In genomic region chr15:19114951-19115350, GRCm38 (mm10) we compare ENCODE assay signal across 18 mouse cellular contexts.
DNase-seq lines count a peak whose midpoint lies in the region; ATAC-seq lines count a peak whose summit lies in the region.
"Had no signal": no experiment of that assay in that cellular context is flagged by ENCODE, and none has a peak within 500 bp of the region (broad histone marks: within the 10 kb centered on the region; RNA-seq: fewer than 3 reads in every experiment).

No protein-coding gene starts in this region.

- WGBS in embryonic facial prominence, embryonic 11.5 days = 15% methylated on average over 1 of the region's 1 CpGs
- WGBS in embryonic facial prominence, embryonic 10.5 days = 45% methylated on average over 1 of the region's 1 CpGs
- 33% methylated on average over 1 of the region's 1 CpGs for WGBS in hindbrain, embryonic 14.5 days
- 8% methylated on average over 1 of the region's 1 CpGs for WGBS in neural tube, embryonic 13.5 days

- H3K4me1 ChIP-seq in embryonic facial prominence, embryonic 11.5 days (ENCODE audit: control insufficient read depth, insufficient read depth, low read length) = no peaks in the 10 kb centered on the region
- H3K4me1 ChIP-seq in embryonic facial prominence, embryonic 10.5 days = 0 out of 2 replicates have a peak, but pooled peaks cover 4% of the 10 kb centered on the region
- H3K4me1 ChIP-seq in hindbrain, embryonic 14.5 days (replicated peaks; ENCODE audit: control insufficient read depth, insufficient read depth, low read length) = no peaks in the 10 kb centered on the region
- H3K4me1 ChIP-seq in neural tube, embryonic 13.5 days (replicated peaks) = peaks cover 6% of the 10 kb centered on the region
- H3K4me1 ChIP-seq: liver, embryonic 13.5 days; megakaryocyte, embryonic 14.5 days had no signal

- no peak overlapping the region for H3K9ac ChIP-seq in embryonic facial prominence, embryonic 11.5 days (replicated peaks; ENCODE audit: low read length)
- no peak overlapping the region for H3K9ac ChIP-seq in hindbrain, embryonic 14.5 days
- H3K9ac ChIP-seq in neural tube, embryonic 13.5 days = no peak overlapping the region
- H3K9ac ChIP-seq: liver, embryonic 13.5 days had no signal

- DNase-seq in embryonic facial prominence, embryonic 11.5 days (ENCODE audit: low spot score) = peak; percentile 37
- DNase-seq in embryonic facial prominence, embryonic 10.5 days (ENCODE audit: low spot score) = no peak
- peak; percentile 17 for DNase-seq in layer of hippocampus, adult 9-11 months
- DNase-seq in layer of hippocampus, postnatal 36 days = no peak
- peak; percentile 44 for DNase-seq in hindbrain, embryonic 14.5 days (ENCODE audit: low spot score)
- DNase-seq in B cell, adult 2 months = no peak
- no peak for DNase-seq in ovary, postnatal 36 days (ENCODE audit: low spot score)
- DNase-seq: cerebellum, adult 11-12 months; heart, adult 18-20 months; heart, postnatal 10 days; kidney, postnatal 10 days; liver, embryonic 13.5 days; thymus, postnatal 14 days had no signal

- H3K9me3 ChIP-seq in embryonic facial prominence, embryonic 11.5 days (replicated peaks; ENCODE audit: control insufficient read depth, low read length) = no peaks in the 10 kb centered on the region
- H3K9me3 ChIP-seq in embryonic facial prominence, embryonic 10.5 days = no peaks in the 10 kb centered on the region
- no peaks in the 10 kb centered on the region for H3K9me3 ChIP-seq in hindbrain, embryonic 14.5 days (ENCODE audit: control insufficient read depth, low read length)
- H3K9me3 ChIP-seq in neural tube, embryonic 13.5 days = no peaks in the 10 kb centered on the region
- H3K9me3 ChIP-seq: liver, embryonic 13.5 days; megakaryocyte, embryonic 14.5 days had no signal

- no peaks in the 10 kb centered on the region for H3K27me3 ChIP-seq in embryonic facial prominence, embryonic 11.5 days (ENCODE audit: control insufficient read depth, insufficient read depth, low read length)
- H3K27me3 ChIP-seq in embryonic facial prominence, embryonic 10.5 days (replicated peaks; ENCODE audit: low read depth, poor library complexity, severe bottlenecking) = no peaks in the 10 kb centered on the region
- no peaks in the 10 kb centered on the region for H3K27me3 ChIP-seq in hindbrain, embryonic 14.5 days (ENCODE audit: control insufficient read depth, insufficient read depth, low read length)
- H3K27me3 ChIP-seq in neural tube, embryonic 13.5 days = no peaks in the 10 kb centered on the region
- H3K27me3 ChIP-seq: CH12.LX; liver, embryonic 13.5 days; megakaryocyte, embryonic 14.5 days had no signal

- H3K27ac ChIP-seq in embryonic facial prominence, embryonic 11.5 days (replicated peaks; ENCODE audit: low read depth, low read length) = no peak overlapping the region
- no peak overlapping the region for H3K27ac ChIP-seq in embryonic facial prominence, embryonic 10.5 days (replicated peaks)
- H3K27ac ChIP-seq in hindbrain, embryonic 14.5 days = no peak overlapping the region
- H3K27ac ChIP-seq in neural tube, embryonic 13.5 days (replicated peaks) = no peak overlapping the region
- H3K27ac ChIP-seq: liver, embryonic 13.5 days; stomach, postnatal 0 days had no signal

- no peak overlapping the region for H3K4me2 ChIP-seq in embryonic facial prominence, embryonic 11.5 days (ENCODE audit: low read depth, low read length)
- no peak overlapping the region for H3K4me2 ChIP-seq in hindbrain, embryonic 14.5 days (replicated peaks)
- H3K4me2 ChIP-seq in neural tube, embryonic 13.5 days = no peak overlapping the region
- H3K4me2 ChIP-seq: liver, embryonic 13.5 days had no signal

- no peak overlapping the region for H3K4me3 ChIP-seq in embryonic facial prominence, embryonic 11.5 days (ENCODE audit: low read depth, low read length)
- H3K4me3 ChIP-seq in embryonic facial prominence, embryonic 10.5 days = no peak overlapping the region
- H3K4me3 ChIP-seq in hindbrain, embryonic 14.5 days (replicated peaks; ENCODE audit: low read length) = no peak overlapping the region
- no peak overlapping the region for H3K4me3 ChIP-seq in neural tube, embryonic 13.5 days
- H3K4me3 ChIP-seq: liver, embryonic 13.5 days; megakaryocyte, embryonic 14.5 days had no signal

- no peaks in the 10 kb centered on the region for H3K36me3 ChIP-seq in embryonic facial prominence, embryonic 11.5 days (replicated peaks; ENCODE audit: control insufficient read depth, insufficient read depth, low read depth, low read length)
- no peaks in the 10 kb centered on the region for H3K36me3 ChIP-seq in embryonic facial prominence, embryonic 10.5 days (replicated peaks)
- H3K36me3 ChIP-seq in hindbrain, embryonic 14.5 days (replicated peaks; ENCODE audit: control insufficient read depth, insufficient read depth) = no peaks in the 10 kb centered on the region
- H3K36me3 ChIP-seq in neural tube, embryonic 13.5 days = no peaks in the 10 kb centered on the region
- H3K36me3 ChIP-seq: liver, embryonic 13.5 days had no signal

- no peak for ATAC-seq in embryonic facial prominence, embryonic 11.5 days (replicated peaks; ENCODE audit: insufficient number of reproducible peaks, low FRiP score, low TSS enrichment, low read depth)
- ATAC-seq in hindbrain, embryonic 14.5 days (ENCODE audit: low FRiP score) = peak; percentile 46; the same call in 1 of the 2 replicates
- peak; percentile 59; the same call in 1 of the 2 replicates for ATAC-seq in neural tube, embryonic 13.5 days (ENCODE audit: low read depth)
- ATAC-seq: lung, postnatal 0 days had no signal

Comparison
In these comparisons a context has a peak if more than half of its experiments do, and no peak if none do; other contexts are left out.
1. DNase-seq: peak in embryonic facial prominence, embryonic 11.5 days (single experiment), layer of hippocampus, adult 9-11 months (single experiment) and hindbrain, embryonic 14.5 days (single experiment); none in embryonic facial prominence, embryonic 10.5 days (single experiment), layer of hippocampus, postnatal 36 days (0 of 2), B cell, adult 2 months (0 of 2) and ovary, postnatal 36 days (single experiment).